Mouse (Mus musculus): ENCODE data around the gene Gm3252. TPM values are rescaled to one million over a fixed set of nuclear protein-coding genes. Genes with fewer than 3 reads are reported as not detected.
"Not testable (repeated sequence)": the region's sequence is repeated elsewhere in the genome, so short reads cannot be mapped to it uniquely, and the experiment has no call there.

The Gm3252 gene
- total RNA-seq (2021), result not detected
- 0.04 TPM in 1 of 2 replicates, not detected in the other for polyA plus RNA-seq (2012; rRNA removed)
- long read RNA-seq, result 0 reads

- DNase-seq, result not testable (repeated sequence)
These were observed at the start of gene Gm3252 for GRCm38 (mm10) chr14:4726038-4726880. Gene Gm3252, plus strand, starts transcription at chr14:4726775.

- not testable (repeated sequence) for DNase-seq
These were observed 17.6 kb upstream of the Gm3252 start, which contains the start of gene Gm7876 for GRCm38 (mm10) chr14:4708938-4709337. Gene Gm7876, plus strand, starts transcription at chr14:4709238.

- DNase-seq, result not testable (repeated sequence)
These were observed 49.5 kb downstream of the Gm3252 start, which contains the start of gene Gm9602 for GRCm38 (mm10) chr14:4776037-4776436. Gene Gm9602, plus strand, starts transcription at chr14:4776337.

Other genes starting within 250 kb of the Gm3252 start
- not detected for gene Gm3182, start 245.0 kb upstream of the Gm3252 start, total RNA-seq (2021)
- gene Gm3182, start 245.0 kb upstream of the Gm3252 start, polyA plus RNA-seq (2012; rRNA removed), result not detected in 2 replicates
- not detected for gene Gm3047, start 171.4 kb upstream of the Gm3252 start, total RNA-seq (2021)
- not detected in 2 replicates for gene Gm3047, start 171.4 kb upstream of the Gm3252 start, polyA plus RNA-seq (2012; rRNA removed)
- not detected for gene Gm8159, start 94.4 kb upstream of the Gm3252 start, total RNA-seq (2021)
- not detected in 2 replicates for gene Gm8159, start 94.4 kb upstream of the Gm3252 start, polyA plus RNA-seq (2012; rRNA removed)
- gene Gm3239, start 62.6 kb upstream of the Gm3252 start, total RNA-seq (2021), result not detected
- gene Gm3239, start 62.6 kb upstream of the Gm3252 start, polyA plus RNA-seq (2012; rRNA removed), result not detected in 2 replicates
- not detected for gene Gm7876, start 17.5 kb upstream of the Gm3252 start, total RNA-seq (2021)
- gene Gm7876, start 17.5 kb upstream of the Gm3252 start, polyA plus RNA-seq (2012; rRNA removed), result not detected in 2 replicates
- not detected for gene Gm9602, start 49.6 kb downstream of the Gm3252 start, total RNA-seq (2021)
- gene Gm9602, start 49.6 kb downstream of the Gm3252 start, polyA plus RNA-seq (2012; rRNA removed), result not detected in 2 replicates
- not detected for gene Gm3269, start 111.3 kb downstream of the Gm3252 start, total RNA-seq (2021)
- gene Gm3269, start 111.3 kb downstream of the Gm3252 start, polyA plus RNA-seq (2012; rRNA removed), result not detected in 2 replicates
- under 1 TPM in 1 of 2 experiments, not detected in 1; 0.52 TPM for gene Gm3264, start 128.8 kb downstream of the Gm3252 start, total RNA-seq (2021)
- not detected in 2 replicates for gene Gm3264, start 128.8 kb downstream of the Gm3252 start, polyA plus RNA-seq (2012; rRNA removed)
- gene Gm3278, start 165.6 kb downstream of the Gm3252 start, total RNA-seq (2021), result not detected
- gene Gm3278, start 165.6 kb downstream of the Gm3252 start, polyA plus RNA-seq (2012; rRNA removed), result not detected in 2 replicates

Data from adrenal gland, adult 2 months (tissue).